Mouse (Mus musculus): Measurements from ENCODE around the gene Get4.

Get4 gene

DNA sequence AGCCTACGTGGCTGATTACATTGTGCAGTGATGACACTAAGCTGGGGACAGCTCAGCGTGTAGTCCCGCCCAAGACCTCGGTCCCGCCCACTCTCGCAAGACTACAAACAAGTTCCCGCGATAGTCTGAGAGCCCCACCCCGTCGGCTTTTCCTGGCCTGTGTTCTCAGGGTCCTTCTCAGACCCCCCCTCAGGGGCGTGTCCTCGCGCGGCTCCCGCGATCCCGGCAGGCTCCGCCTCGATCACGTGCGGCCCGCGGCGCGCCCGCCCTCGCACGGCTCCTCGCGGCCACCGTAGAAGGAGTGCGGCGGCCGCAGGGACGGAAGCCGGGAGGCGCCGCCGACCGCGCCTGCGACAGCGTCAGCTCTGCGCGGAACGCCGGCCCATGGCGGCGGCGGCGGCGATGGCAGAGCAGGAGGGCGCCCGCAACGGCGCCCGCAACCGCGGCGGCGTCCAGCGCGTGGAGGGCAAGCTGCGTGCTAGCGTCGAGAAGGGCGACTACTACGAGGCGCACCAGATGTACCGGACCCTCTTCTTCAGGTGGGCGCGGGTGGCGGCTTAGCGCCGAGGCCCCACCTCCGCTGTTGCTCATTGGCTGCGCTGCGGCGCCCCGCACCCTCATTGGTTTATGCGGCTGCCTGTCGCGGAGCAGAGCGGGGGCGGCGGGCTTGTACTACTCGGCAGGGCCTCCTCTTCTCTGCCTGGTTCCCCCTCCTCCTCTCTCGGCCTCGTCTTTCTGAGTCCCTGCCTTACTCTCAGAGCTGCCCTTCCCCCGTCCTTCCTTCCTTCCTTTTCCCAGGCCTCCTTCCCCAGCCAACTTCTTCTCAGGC is at the start of gene Get4:
Gene Get4 (plus strand): TSS at position 244 of the 829 bp plus-strand sequence.
- DNase-seq, result peak; percentile 99

DNA sequence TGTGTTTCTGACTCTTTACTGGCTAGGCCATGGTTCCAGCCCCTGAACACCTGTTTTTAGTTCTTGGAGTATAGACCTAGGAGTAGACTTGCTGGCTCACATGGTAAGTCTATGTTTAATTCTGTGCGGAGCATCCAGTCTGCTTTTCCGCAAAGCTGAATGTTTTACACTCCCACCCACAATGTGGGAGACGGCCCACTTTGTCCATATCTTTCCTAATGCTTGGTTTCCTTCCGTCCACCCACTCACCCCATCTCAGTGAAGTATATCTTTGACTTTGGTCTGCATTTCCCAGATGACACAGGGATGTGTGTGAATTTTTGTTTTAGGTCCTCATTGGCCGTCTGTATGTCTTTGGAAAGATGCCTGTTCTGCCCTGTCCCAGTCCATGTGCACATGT is 48.8 kb upstream of the Get4 start:
- DNase-seq, result no peak

DNA sequence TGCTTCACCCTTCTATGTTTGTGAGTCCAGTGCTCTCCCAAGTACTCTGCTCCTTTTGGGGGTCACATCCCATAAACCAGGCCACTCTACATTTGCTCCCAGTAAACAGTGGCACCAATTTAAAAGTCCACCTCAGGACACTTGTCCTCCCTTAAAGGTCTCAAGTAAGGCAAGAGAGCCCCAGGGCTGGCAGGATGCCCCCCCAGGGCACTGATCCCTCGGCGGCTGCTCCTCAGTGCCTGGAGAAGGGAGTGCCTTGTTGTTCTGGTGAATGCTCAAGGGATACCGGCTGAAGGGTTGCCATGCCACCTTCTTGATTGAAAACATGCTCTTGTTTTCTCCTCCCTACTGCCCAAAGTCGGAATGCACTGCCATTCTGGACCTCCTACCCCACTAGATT is 46.0 kb upstream of the Get4 start:
- DNase-seq, result no peak

DNA sequence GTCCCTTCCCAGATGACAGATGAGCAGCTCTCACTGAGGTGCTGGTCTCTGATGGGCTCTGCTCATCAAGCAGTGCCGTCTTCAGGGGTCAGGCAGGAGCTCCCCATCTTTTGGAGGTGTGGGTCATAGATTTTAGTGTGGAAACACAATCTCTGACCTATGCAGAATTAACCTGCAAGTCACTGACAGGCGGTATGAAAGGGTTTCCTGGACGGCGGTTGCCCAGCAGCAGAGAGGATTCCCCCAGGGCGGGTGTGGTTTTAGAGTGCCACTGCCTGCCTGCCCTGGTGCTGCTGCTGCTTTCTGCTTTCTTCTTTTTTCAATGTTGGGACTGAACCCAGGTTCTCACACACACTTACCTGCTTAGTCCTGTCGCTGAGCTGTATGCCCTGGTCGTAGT is 45.6 kb upstream of the Get4 start:
- no peak for DNase-seq

DNA sequence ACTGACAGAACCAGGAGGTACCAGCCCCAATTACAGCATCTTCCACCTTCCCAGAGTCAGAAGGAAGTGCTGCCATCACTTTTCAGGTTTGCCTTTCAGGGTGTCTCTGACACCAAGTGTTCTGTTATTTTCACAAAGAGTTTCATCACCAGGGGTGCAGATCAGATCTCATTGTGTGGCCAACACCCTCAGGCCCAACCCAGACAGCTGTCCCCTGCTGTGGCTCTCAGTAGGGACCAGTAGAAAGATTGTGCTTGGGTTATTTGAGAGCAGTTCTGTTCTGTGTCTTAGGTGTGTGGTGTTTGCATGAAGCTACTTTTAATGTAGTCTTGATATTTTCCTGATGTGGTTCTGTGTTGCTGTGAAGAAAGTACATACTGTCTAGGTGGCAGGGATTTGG is 43.9 kb upstream of the Get4 start:
- no peak for DNase-seq

DNA sequence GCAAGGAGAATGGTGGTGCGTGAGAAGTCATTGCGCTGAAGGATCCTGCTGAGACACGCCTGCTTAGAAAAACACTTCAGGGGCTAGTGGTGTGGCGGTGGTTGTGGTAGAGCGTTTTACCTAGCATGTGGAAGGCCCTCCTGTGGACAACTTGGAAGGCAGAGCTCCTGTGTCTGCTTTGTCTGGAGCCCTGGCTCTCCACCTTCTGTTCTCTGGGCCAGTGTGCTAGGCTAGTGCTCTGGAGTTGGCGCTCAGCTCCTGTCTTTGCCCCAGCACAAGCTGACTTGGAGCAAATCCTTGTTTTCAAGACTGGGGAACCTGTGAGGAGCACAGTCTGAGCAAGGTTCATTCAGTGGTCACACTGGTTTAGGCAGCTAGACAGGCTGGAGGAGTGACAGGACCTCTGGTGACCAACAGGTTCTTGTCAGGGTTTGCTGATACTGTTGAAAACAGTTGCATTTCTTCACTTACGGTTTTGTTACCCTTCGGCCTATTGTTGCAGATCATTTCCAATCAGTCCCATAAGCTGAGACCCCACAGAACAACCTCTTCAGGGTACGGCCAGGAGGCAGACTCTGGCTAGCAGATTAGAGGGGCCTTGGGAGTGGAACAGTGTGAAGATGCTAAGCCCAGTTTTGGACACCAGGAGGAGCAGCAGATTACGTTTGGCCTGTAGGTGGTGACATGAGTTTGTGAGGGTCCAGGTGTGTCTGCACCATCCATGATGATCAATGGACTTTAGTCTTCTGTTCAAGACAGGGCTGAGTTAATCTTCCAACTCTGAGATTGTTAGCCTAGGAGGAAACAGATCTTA is 43.0 kb upstream of the Get4 start:
- peak; percentile 34 for DNase-seq

DNA sequence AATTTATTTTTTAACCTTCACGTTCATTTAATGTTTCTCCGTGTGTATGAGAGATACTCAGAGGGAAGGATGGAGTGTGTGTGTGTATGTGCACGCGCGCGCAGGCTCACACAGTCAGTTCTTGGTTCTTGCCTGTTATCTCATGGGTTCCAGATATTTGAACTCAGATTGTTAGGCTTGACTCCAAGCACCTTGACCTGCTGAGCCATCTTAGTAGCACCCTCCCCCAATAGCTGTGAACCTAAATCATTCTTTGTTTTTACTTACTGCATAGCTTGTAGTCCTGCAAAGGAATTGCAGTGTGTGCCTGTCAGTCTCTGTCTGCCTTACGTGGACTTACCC is 42.5 kb upstream of the Get4 start:
- DNase-seq, result no peak

DNA sequence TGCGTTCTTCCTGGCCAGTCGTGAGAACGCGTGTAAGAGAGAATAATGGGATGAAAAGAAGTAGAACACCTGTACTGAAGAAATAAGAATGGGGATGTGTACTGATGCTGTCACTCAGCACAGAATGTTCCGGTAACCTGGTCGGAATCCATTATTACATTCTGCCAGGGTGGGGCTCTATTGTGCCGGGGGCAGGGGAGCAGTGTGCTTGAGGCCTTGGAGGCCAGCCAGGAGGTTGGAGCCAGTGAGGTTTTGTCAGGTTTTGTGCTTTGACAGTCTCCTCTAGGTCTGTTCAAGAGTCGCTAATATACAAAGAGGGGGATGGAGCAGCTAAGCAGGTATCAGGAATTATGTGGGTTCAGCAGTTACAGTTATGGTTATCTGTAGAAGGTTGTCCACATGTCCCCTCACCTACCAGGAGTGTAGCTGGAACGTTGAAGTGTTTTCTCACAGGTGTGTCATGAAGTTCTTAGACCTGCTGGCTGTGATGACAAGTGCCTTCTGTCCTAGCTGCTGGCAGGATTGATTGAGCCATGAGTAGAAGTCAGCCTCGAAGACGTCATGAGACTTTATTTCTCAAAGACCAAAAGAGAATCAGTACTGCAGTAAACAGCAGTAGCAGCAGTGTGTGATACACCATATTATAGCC is 40.3 kb upstream of the Get4 start:
- no peak for DNase-seq

DNA sequence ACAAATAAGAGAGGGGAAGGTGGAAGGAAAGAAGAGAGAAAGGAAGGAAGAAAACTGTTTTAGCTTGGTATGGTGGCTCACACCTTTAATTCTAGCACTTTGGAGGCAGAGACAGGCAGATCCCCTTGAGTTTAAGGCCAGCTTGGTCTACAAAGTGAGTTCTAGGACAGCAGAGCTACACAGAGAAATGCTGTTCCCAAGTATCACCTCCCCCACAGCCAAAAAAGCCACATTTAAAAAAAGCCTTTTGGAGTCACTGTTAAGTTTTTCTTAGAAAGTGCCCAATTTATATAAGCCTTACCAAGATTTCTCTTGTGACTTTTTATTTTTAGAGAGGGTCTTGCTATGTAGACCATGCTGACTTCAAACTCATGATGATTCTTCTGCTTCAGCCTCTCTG is 37.8 kb upstream of the Get4 start:
- no peak for DNase-seq

DNA sequence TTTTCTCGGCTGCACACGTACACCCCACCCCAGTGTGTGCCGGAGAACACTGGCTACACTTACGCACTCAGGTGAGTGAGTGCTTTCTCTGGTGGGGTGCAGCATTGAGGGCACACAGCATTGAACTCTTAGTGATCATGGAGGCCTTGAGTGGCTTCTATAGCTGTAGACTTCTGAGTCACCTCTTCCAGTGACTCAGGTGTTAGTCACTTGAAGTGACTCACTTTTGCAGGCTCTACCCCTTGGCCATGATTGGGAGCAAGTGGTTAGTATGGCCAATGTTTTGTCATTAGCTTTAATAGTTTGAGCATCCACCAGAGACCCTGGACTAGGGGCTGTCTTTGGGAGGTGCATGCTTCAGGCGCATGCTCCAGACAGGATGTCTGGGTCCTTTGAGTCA is 36.9 kb upstream of the Get4 start:
- DNase-seq, result no peak

DNA sequence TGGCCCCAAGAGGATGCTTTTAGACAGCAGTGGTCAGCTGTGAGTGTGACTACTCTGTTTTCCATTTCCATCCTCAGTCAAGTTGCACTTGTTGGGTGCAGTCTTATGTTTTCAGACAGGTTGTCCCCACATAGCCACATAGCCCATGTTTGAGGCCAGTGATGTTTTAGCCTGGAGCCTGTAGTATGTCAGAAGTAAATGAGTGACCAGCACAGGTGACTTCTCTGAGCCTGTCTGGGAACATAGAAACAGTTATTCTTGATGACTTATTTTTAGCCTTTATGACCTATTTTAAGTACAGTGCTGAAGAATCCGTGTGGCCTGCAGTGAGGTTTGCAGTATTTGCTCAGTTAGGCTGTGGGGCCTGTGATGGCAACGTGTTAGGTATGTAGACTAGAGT is 36.0 kb upstream of the Get4 start:
- DNase-seq, result no peak

DNA sequence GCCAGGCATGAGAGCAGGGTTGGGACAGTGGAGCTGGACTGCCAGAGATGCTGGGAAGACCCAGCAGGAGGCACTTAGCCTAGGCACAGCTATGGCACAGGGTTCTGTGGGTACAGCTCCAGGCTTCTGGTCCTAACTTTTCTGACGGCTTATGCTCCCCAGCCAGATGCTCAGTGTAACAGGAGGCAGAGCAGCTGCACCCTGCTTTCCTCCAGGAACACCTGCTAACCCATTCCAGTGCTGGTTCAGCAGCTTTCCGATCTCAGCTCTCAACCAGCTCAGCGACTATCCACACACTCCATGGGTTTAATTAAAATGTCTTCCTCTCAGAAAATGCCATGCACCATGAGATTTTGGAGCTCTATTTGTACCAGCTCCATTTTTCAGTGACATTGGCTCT is 35.4 kb upstream of the Get4 start:
- DNase-seq, result no peak

DNA sequence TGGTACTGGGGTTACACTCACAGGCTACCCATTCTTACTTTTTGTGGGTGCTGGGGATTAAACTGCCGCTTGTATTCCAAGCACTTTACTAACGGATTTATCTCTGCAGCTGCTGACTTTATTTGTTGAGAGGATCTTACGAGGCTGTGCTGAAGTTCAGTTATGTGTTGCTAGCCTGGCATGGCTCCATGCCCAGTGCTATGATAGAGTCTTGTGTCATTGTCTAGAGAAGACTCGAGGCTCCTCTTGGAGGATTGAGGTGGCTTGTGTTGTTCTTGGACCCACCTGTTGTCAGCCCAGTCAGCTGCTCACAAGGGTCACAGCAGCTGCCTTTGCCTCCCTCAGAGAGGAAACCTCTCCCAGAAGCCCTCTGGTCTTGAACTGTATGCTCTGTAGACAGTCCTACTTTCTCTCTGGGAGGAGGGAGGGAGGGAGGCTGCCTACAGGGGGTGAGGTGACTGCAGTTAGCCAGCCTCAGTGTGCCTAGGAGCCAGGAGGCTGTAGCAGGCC is 32.1 kb upstream of the Get4 start:
- no peak for DNase-seq

DNA sequence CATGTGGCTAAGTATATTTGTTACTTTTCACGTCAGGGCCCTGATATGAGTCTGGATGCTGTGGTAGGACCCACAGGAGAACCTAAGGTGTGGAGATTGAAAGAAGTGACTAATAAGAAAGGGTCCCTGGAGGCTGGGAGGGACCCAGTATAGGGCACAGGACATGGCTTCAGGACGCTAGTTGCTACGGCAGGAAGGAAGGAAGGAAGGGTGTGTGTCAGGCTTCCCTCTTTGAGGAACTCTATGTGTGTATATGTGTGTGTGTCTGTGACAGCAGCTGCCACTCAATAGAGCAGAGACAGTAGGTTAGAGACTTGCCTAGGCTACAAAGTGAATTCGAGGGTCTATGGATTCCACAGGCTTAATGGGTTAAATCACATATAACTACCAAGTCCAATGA is 31.5 kb upstream of the Get4 start:
- peak; percentile 47 for DNase-seq

DNA sequence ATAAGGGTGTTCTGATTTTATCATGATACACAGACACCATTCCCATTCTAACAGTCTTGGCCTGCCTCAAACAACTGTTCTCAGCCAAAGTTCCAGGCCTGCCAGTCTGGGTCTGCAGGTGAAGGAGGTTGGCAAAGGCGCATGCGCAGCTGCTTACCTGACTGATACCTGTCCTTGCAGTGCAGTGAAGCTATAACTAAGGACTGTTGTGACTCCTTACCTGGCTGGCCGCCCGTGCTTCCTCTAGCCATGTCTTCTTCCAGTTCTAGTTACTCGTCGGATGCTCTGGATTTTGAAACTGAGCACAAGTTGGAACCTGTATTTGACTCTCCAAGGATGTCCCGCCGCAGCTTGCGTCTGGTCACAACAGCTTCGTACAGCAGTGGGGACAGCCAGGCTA is 28.8 kb upstream of the Get4 start:
- no peak for DNase-seq

DNA sequence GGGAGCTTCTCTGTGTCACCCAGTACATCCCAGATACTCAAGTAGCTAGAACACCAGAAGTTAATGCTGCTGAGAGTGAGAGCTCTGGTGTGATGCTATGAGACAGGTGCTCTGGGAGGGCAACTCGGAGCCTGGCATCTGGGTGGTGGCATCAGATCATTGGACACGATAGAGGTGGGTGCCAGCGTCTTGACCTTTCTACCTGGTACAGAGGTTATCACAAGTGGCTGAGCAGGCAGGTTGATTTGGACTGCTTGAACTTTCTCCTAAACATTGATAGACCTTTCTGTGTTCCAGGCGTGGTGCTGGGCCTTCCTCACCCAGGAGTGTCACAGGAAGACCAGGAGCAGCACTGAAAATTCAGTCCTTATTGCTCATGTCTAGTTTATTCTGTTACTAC is 24.9 kb upstream of the Get4 start:
- DNase-seq, result peak; percentile 54

DNA sequence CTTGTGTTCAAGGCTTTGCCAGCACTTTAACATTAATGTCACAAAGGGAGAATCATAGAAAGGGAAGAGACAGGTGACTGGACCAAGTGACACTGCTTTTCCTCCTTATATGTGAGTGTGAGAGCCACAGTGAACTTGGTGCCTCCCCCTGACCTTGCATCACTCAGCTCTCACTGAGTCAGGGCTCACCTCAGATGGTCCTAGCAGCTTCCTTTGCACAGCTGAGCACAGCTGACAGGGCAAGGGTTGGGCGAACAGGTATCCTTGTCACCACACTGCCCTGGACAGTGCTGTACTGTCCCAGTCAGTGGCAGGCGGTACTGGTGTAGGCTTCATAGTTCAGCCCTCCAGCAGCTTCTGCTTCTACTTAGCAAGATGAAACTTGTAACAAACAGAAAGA is 24.5 kb upstream of the Get4 start:
- DNase-seq, result no peak

DNA sequence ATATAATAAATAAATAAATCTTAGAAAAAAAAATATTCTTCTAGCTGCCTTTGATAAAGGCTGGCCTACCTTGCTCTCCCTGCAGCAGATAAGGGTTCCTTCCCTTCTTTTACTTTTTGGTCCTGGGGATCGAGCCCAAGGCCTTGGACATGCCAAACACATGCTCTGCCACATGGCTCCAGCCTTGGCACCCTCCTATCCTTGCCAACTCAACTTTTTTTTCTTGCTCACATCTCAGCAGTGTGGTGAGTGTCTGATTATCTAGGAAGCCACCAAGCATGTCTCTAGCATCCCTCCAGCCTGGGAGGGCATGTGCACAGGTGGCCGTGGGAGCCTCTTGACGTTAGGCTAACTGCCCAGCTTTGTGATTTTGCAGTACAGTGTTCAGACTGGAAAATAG is 23.8 kb upstream of the Get4 start:
- DNase-seq, result no peak

DNA sequence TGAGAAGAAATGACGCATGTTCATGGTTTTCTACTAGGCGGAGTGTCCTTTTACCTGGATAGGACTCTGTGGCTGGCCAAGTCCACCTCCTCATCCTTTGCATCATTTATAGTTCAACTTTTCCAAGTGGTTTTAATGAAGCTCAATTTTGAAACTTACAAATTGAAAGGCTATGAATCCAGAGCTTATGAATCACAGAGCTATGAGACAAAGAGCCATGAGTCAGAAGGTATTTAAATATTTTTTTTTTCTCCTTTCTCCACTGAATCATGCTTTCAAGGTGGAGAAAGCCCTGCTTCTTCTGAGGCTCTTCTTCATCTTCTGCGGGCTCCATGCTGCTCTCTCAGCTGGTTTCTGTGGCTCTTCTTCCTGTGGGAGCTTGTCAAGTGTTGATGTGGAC is 22.4 kb upstream of the Get4 start:
- no peak for DNase-seq

DNA sequence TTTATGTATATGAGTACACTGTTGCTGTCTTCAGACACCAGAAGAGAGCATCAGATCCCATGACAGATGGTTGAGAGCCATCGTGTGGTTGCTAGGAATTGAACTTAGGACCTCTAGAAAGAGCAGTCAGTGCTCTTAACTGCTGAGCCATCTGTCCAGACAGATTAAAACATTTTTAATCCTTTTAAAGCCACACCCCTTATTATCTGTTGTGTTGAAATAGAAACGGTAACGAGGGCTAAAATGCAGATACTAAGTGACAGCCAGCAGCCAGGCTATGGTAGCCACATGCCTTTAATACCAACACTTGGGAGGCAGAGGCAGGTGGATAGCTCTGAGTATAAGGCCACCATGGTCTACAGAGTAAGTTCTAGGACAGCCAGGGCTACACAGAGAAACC is 20.0 kb upstream of the Get4 start:
- no peak for DNase-seq

DNA sequence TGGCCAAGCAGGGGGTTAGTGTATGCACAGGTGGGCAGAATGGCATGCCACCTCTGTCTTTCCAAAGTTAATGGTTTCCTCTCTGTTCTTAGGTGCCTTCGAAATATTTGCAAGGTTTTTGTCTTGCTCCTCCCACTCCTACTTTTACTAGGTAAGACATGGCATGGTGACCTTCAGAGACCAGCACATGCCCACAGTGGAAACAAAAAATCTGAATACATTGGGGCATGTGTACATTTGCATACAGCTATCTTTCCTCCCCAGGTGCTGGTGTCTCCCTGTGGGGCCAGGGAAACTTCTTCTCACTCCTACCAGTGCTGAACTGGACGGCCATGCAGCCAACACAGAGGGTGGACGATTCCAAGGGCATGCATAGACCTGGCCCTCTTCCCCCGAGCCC is 17.7 kb upstream of the Get4 start:
- DNase-seq, result no peak

DNA sequence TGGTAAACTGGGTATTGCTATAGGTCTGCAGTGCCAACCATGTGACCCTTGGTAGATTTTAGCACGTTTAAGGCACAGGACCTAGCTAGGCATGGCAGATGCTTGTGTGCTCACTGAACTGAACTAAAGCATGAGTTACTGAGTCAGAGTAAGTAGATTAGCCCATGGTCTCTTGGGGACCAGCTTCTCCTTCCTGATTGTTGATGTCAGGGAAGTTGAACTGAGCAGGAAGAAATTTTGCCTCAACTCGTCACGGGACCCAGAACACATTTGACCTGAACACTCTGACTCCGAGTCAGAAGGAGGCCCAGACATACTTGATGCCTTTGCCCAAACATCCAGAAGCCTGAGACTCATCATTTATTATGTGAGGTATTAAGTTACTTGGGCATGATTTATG is 14.7 kb upstream of the Get4 start:
- no peak for DNase-seq

DNA sequence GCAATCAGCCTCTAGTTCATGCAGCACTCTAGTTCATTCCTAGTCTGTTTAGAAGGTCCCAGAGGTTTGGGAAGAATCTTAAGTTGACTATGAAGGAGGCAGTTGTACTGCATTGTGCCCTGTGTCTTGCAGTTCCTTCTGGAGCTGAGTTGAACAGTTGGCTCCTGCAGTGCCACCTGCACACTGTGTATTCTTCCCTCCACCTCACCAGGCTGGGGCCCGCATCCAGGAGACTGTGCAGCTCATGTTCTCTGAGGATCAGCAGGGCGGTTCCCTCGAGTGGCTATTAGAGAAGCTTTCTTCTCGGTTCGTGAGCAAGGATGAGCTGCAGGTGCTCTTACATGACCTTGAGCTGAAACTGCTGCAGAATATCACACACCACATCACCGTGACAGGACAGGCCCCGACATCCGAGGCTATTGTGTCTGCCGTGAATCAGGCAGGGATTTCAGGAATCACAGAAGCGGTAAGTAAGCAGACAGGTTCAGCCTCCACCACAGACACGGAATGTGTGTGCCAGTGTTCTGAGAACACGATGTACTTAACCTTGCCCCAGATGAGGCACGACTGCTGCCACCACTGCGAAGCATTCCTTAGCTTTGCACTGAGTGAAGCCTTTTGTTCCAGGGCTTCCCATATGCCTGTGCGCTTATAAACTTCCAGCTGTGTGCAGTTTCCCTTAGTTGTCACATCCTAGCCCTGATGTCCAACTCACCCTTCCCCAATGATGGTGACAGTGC is 10.9 kb upstream of the Get4 start:
- DNase-seq, result no peak
